Mouse (Mus musculus): Measurements from ENCODE around the gene Tbcc.
"Not testable (repeated sequence)": the region's sequence is repeated elsewhere in the genome, so short reads cannot be mapped to it uniquely, and the experiment has no call there.

The Tbcc gene

GRCm38 (mm10) chr17:46890116-46890815, at the start of gene Tbcc:
Tbcc (plus strand) TSS chr17:46890684.
- DNase-seq (ENCODE audit: low spot score in 2 of 2), result peak; percentile 92 to 96

- no peak for DNase-seq (ENCODE audit: low spot score in 2 of 2)
Measured at GRCm38 (mm10) chr17:46843022-46843421, 47.5 kb upstream of the Tbcc start.

- no peak for DNase-seq (ENCODE audit: low spot score in 2 of 2)
Measured at GRCm38 (mm10) chr17:46843716-46844115, 46.8 kb upstream of the Tbcc start.

GRCm38 (mm10) chr17:46844811-46845210, 45.7 kb upstream of the Tbcc start:
- DNase-seq (ENCODE audit: low spot score in 2 of 2), result no peak

- DNase-seq (ENCODE audit: low spot score in 2 of 2), result no peak
Measured at GRCm38 (mm10) chr17:46845262-46845661, 45.2 kb upstream of the Tbcc start.

- DNase-seq (ENCODE audit: low spot score in 2 of 2), result not testable (repeated sequence)
Measured at GRCm38 (mm10) chr17:46846573-46846972, 43.9 kb upstream of the Tbcc start.

- no peak for DNase-seq (ENCODE audit: low spot score in 2 of 2)
Measured at GRCm38 (mm10) chr17:46847206-46847605, 43.3 kb upstream of the Tbcc start.

- DNase-seq (ENCODE audit: low spot score in 2 of 2), result no peak
Measured at GRCm38 (mm10) chr17:46852725-46853124, 37.8 kb upstream of the Tbcc start.

- DNase-seq (ENCODE audit: low spot score in 2 of 2), result peak in 1 of 2 experiments; percentile 56
Measured at GRCm38 (mm10) chr17:46853281-46853680, 37.2 kb upstream of the Tbcc start.

GRCm38 (mm10) chr17:46854096-46854495, 36.4 kb upstream of the Tbcc start:
- DNase-seq (ENCODE audit: low spot score in 2 of 2), result no peak

GRCm38 (mm10) chr17:46854640-46855110, 35.8 kb upstream of the Tbcc start:
- DNase-seq (ENCODE audit: low spot score in 2 of 2), result no peak

GRCm38 (mm10) chr17:46855328-46856106, 35.0 kb upstream of the Tbcc start:
- DNase-seq (ENCODE audit: low spot score in 2 of 2), result no peak

GRCm38 (mm10) chr17:46856107-46856388, 34.4 kb upstream of the Tbcc start:
- no peak for DNase-seq (ENCODE audit: low spot score in 2 of 2)

- DNase-seq (ENCODE audit: low spot score in 2 of 2), result peak in 1 of 2 experiments; percentile 71
Measured at GRCm38 (mm10) chr17:46856471-46857360, 33.8 kb upstream of the Tbcc start.

- DNase-seq (ENCODE audit: low spot score in 2 of 2), result peak; percentile 65 to 74
Measured at GRCm38 (mm10) chr17:46857361-46857902, 33.1 kb upstream of the Tbcc start.

GRCm38 (mm10) chr17:46857903-46858748, 32.4 kb upstream of the Tbcc start, which contains the start of gene Bicral:
Bicral (minus strand) TSS chr17:46858482.
- peak in 1 of 2 experiments; percentile 66 for DNase-seq (ENCODE audit: low spot score in 2 of 2)

GRCm38 (mm10) chr17:46858749-46859444, 31.6 kb upstream of the Tbcc start:
- DNase-seq (ENCODE audit: low spot score in 2 of 2), result no peak

GRCm38 (mm10) chr17:46860120-46860519, 30.4 kb upstream of the Tbcc start:
- no peak for DNase-seq (ENCODE audit: low spot score in 2 of 2)

- peak in 1 of 2 experiments; percentile 30 for DNase-seq (ENCODE audit: low spot score in 2 of 2)
Measured at GRCm38 (mm10) chr17:46864566-46865195, 25.8 kb upstream of the Tbcc start.

- peak in 1 of 2 experiments; percentile 39 for DNase-seq (ENCODE audit: low spot score in 2 of 2)
Measured at GRCm38 (mm10) chr17:46866836-46867235, 23.6 kb upstream of the Tbcc start.

All from left cerebral cortex, adult 9 months (tissue).